Mouse (Mus musculus): Measurements from ENCODE around the gene Lhfp. TPM values are rescaled to one million over a fixed set of nuclear protein-coding genes. Genes with fewer than 3 reads are reported as not detected.

Gene Lhfp
- polyA plus RNA-seq, 2 experiments from 2014 or later, result 0.19 to 0.36 TPM

GRCm38 (mm10) chr3:53043206-53043780 is 2.0 kb downstream of the Lhfp start:
- ATAC-seq, result no peak

GRCm38 (mm10) chr3:53044238-53044637 is 2.9 kb downstream of the Lhfp start:
- no peak for ATAC-seq

GRCm38 (mm10) chr3:53044682-53045299 is 3.5 kb downstream of the Lhfp start:
- no peak for ATAC-seq

- no peak for ATAC-seq
These were observed 4.4 kb downstream of the Lhfp start for GRCm38 (mm10) chr3:53045697-53046096.

GRCm38 (mm10) chr3:53046371-53046770 is 5.0 kb downstream of the Lhfp start:
- no peak for ATAC-seq

- no peak for ATAC-seq
These were observed 11.1 kb downstream of the Lhfp start for GRCm38 (mm10) chr3:53052385-53052784.

- ATAC-seq, result no peak
These were observed 15.1 kb downstream of the Lhfp start for GRCm38 (mm10) chr3:53056430-53056829.

- no peak for ATAC-seq
These were observed 18.6 kb downstream of the Lhfp start for GRCm38 (mm10) chr3:53059959-53060358.

- ATAC-seq, result no peak
These were observed 22.3 kb downstream of the Lhfp start for GRCm38 (mm10) chr3:53063423-53064147.

- ATAC-seq, result no peak
These were observed 24.2 kb downstream of the Lhfp start for GRCm38 (mm10) chr3:53065267-53066094.

GRCm38 (mm10) chr3:53066095-53066372 is 24.7 kb downstream of the Lhfp start:
- no peak for ATAC-seq

GRCm38 (mm10) chr3:53068399-53068798 is 27.1 kb downstream of the Lhfp start:
- no peak for ATAC-seq

GRCm38 (mm10) chr3:53074264-53074663 is 32.9 kb downstream of the Lhfp start:
- ATAC-seq, result no peak

GRCm38 (mm10) chr3:53074761-53075160 is 33.4 kb downstream of the Lhfp start:
- ATAC-seq, result no peak

GRCm38 (mm10) chr3:53080286-53080685 is 39.0 kb downstream of the Lhfp start:
- ATAC-seq, result no peak

- ATAC-seq, result no peak
These were observed 39.4 kb downstream of the Lhfp start for GRCm38 (mm10) chr3:53080710-53081109.

- ATAC-seq, result no peak
These were observed 42.4 kb downstream of the Lhfp start for GRCm38 (mm10) chr3:53083717-53084116.

- no peak for ATAC-seq
These were observed 43.5 kb downstream of the Lhfp start for GRCm38 (mm10) chr3:53084806-53085205.

GRCm38 (mm10) chr3:53086481-53087155 is 45.3 kb downstream of the Lhfp start:
- no peak for ATAC-seq

- ATAC-seq, result no peak
These were observed 46.0 kb downstream of the Lhfp start for GRCm38 (mm10) chr3:53087156-53087805.

- ATAC-seq, result no peak
These were observed 48.6 kb downstream of the Lhfp start for GRCm38 (mm10) chr3:53089921-53090320.

- no peak for ATAC-seq
These were observed 58.9 kb downstream of the Lhfp start for GRCm38 (mm10) chr3:53100210-53100609.
